ENCODE assay signal across 8 mouse cellular contexts in genomic region chr3:115936734-115937599, GRCm38 (mm10). TPM values are rescaled to one million over a fixed set of nuclear protein-coding genes. Genes with fewer than 3 reads are reported as not detected.
DNase-seq lines count a peak whose midpoint lies in the region; ATAC-seq lines count a peak whose summit lies in the region.

No protein-coding gene starts in this region.

- no peak for ATAC-seq in cerebellum, adult (ENCODE audit: insufficient number of reproducible peaks, low FRiP score, low TSS enrichment)

- DNase-seq in cerebellum, adult 11-12 months, result peak; percentile 9
- DNase-seq in right cerebral cortex, postnatal 4 days, result peak; percentile 49
- DNase-seq in right cerebral cortex, adult 18-20 months, result no peak
- peak; percentile 22 to 67 for DNase-seq in cerebellum, postnatal 25 days
- DNase-seq in heart, postnatal 4 days, result peak; percentile 69
- peak; percentile 71 for DNase-seq in lung, postnatal 10 days
- peak; percentile 48 to 68 for DNase-seq in spleen, postnatal 36 days (ENCODE audit: low spot score in 2 of 2)

RNA-seq across cellular contexts. Expression of gene Dph5, which starts 49.3 kb away (rescaled TPM):
- total RNA-seq in heart, postnatal 4 days (2021), result 10 to 100 TPM in 1 of 2 experiments, 1 to 10 TPM in 1; 8.7 to 11.4 TPM
